Comparison of ENCODE assay signal across 27 mouse cellular contexts in the genomic region with DNA sequence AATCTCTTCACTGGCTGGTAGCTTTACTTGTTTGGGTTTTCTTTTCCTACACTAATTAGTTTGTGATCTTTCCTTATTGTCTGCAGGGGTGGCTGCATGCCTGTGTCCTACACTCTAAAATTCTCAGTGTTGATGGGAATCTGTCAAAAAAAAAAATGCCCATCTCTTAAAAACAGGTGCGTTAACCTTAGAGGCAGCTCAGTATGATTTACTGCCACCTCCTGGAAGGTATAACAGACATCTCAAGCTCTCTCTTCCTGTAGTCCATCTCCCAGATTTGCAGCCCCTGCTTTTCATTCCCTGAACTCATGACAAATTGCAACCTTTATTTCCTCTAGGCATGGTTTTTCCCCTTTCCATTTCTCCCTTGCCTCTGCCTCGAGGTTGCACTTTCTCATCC. TPM values are rescaled to one million over a fixed set of nuclear protein-coding genes. Genes with fewer than 3 reads are reported as not detected.
"Had no signal": no experiment of that assay in that cellular context is flagged by ENCODE, and none has a peak within 500 bp of the region (broad histone marks: within the 10 kb centered on the region; RNA-seq: fewer than 3 reads in every experiment).

No protein-coding gene starts in this region.

- H3K4me1 ChIP-seq: liver, embryonic 13.5 days; liver, embryonic 15.5 days; lung, embryonic 15.5 days; midbrain, embryonic 13.5 days; neural tube, embryonic 12.5 days had no signal

- H3K4me2 ChIP-seq: liver, embryonic 13.5 days; liver, embryonic 15.5 days; lung, embryonic 15.5 days; midbrain, embryonic 11.5 days; midbrain, embryonic 13.5 days; neural tube, embryonic 12.5 days had no signal

- H3K27ac ChIP-seq: liver, embryonic 13.5 days; liver, embryonic 15.5 days; lung, embryonic 15.5 days; macrophage; midbrain, embryonic 13.5 days; neural tube, embryonic 12.5 days had no signal

- DNase-seq: liver, embryonic 13.5 days; liver, postnatal 0 days; lung, adult 2 months; lung, postnatal 14 days; lung, postnatal 36 days; retina, postnatal 1 day; right cerebral cortex, adult 18-20 months; right cerebral cortex, postnatal 25 days; right cerebral cortex, postnatal 4 days; spleen, adult 18-20 months; thymus, adult 2 months; thymus, postnatal 25 days; thymus, postnatal 4 days had no signal

- H3K4me3 ChIP-seq: liver, embryonic 13.5 days; liver, embryonic 15.5 days; lung, embryonic 15.5 days; megakaryocyte, embryonic 14.5 days; midbrain, embryonic 13.5 days; neural tube, embryonic 12.5 days had no signal

- H3K36me3 ChIP-seq: liver, embryonic 13.5 days; liver, embryonic 15.5 days; lung, embryonic 15.5 days; midbrain, embryonic 13.5 days; neural tube, embryonic 12.5 days had no signal

- ATAC-seq: liver, postnatal 0 days; midbrain, embryonic 13.5 days; midbrain, embryonic 16.5 days had no signal

- H3K9ac ChIP-seq: liver, embryonic 13.5 days; liver, embryonic 15.5 days; liver, postnatal 0 days; lung, embryonic 15.5 days; midbrain, embryonic 13.5 days; neural tube, embryonic 12.5 days had no signal

- H3K9me3 ChIP-seq: liver, embryonic 13.5 days; liver, embryonic 15.5 days; lung, embryonic 15.5 days; megakaryocyte, embryonic 14.5 days; midbrain, embryonic 13.5 days; neural tube, embryonic 12.5 days had no signal

- H3K27me3 ChIP-seq: liver, embryonic 13.5 days; liver, embryonic 15.5 days; lung, embryonic 15.5 days; megakaryocyte, embryonic 14.5 days; midbrain, embryonic 13.5 days; neural tube, embryonic 12.5 days had no signal

RNA-seq across cellular contexts. Expression of a gene that starts 44.3 kb away (rescaled TPM):
- total RNA-seq: megakaryocyte progenitor cell, adult 5-6 weeks; monocyte, adult 5-6 weeks; neutrophil, adult 5-6 weeks had no signal
- polyA plus RNA-seq: liver, embryonic 13.5 days; liver, embryonic 15.5 days; liver, postnatal 0 days; lung, embryonic 15.5 days; macrophage; midbrain, embryonic 11.5 days; midbrain, embryonic 16.5 days; neural tube, embryonic 12.5 days; neural tube, embryonic 14.5 days; small intestine, adult 2 months; stomach, embryonic 14.5 days; thymus, adult 2 months had no signal
